Mouse (Mus musculus) spleen, adult 2 months (tissue): ENCODE measurements around the gene Tyrp1. TPM values are rescaled to one million over a fixed set of nuclear protein-coding genes. Genes with fewer than 3 reads are reported as not detected.

Experiments
- DNase-seq, 2 experiments: peaks; one replicate each; pipeline versions ENCODE4 v3.0.0 to v3.0.0-alpha.2; 2012 to 2021; ENCODE audit warnings: low spot score in 2 of 2, low read depth in 1 of 2
- H3K27ac ChIP-seq: fragments of 200-500 bp; 2 replicates; pipeline ENCODE4 v1.5.1; 2012; ENCODE audit warnings: low read length, inconsistent platforms; ENCODE audit not compliant: insufficient read depth
- H3K27me3 ChIP-seq: fragments of 200-500 bp; 2 replicates; pipeline ENCODE4 v1.6.1; 2012; ENCODE audit warnings: mild to moderate bottlenecking, moderate library complexity, low read length, inconsistent platforms; ENCODE audit not compliant: control insufficient read depth, insufficient read depth
- H3K36me3 ChIP-seq: fragments of 200-500 bp; 2 replicates; pipeline ENCODE4 v1.6.1; 2012; ENCODE audit warnings: mild to moderate bottlenecking, low read length, inconsistent platforms; ENCODE audit not compliant: control insufficient read depth, insufficient read depth
- H3K4me1 ChIP-seq: fragments of 200-500 bp; 2 replicates; pipeline ENCODE4 v1.6.1; 2011; ENCODE audit warnings: inconsistent platforms; ENCODE audit not compliant: control insufficient read depth, insufficient read depth, insufficient read length
- H3K4me3 ChIP-seq: fragments of 200-500 bp; 2 replicates; pipeline ENCODE4 v1.5.1; 2011; ENCODE audit warnings: mild to moderate bottlenecking, inconsistent platforms; ENCODE audit not compliant: insufficient read depth, insufficient read length; ENCODE audit errors: extremely low read depth
- CTCF ChIP-seq: fragments of 200-500 bp; IDR thresholded peaks from 2 replicates; pipeline ENCODE4 v1.5.1; 2011; ENCODE audit warnings: mild to moderate bottlenecking, inconsistent platforms; ENCODE audit not compliant: insufficient read depth, insufficient read length, insufficient replicate concordance; ENCODE audit errors: extremely low read depth
- POLR2A ChIP-seq: fragments of 200-500 bp; IDR thresholded peaks from 2 replicates; pipeline ENCODE4 v1.6.1; 2011; ENCODE audit warnings: low read depth, low read length, inconsistent platforms
- WGBS: fragments of 180-500 bp; shearing (Covaris S2); methylation state at CpG from one replicate; pipeline ENCODE4 v1.1.7; 2018; 5-methylcytosine and 5-hydroxymethylcytosine counted together
- polyA plus RNA-seq: library from polyadenylated mRNA; depleted of rRNA; stranded (reverse); fragments of >200 nt; gene quantifications from 2 replicates; pipeline ENCODE4 v1.2.3, GENCODE M21; 2012; rRNA removed

Gene Tyrp1
- 2.4 TPM in 1 of 2 replicates, not detected in the other for polyA plus RNA-seq

- Histone ChIP-seq H3K36me3 (no peaks in the 10 kb centered on the region), H3K27ac (no peak within 1 kb of the TSS), H3K4me3 (no peak within 1 kb of the TSS), H3K27me3 (no peaks in the 10 kb centered on the region), H3K4me1 (no peaks in the 10 kb centered on the region)
- WGBS: 65% methylated on average over 3 of the region's 3 CpGs
- DNase-seq: no peak
- TF ChIP-seq POLR2A: no peak
- TF ChIP-seq CTCF: no peak
These were observed at the start of gene Tyrp1 for GRCm38 (mm10) chr4:80834050-80834449. TSS of gene Tyrp1 (plus strand) at chr4:80834123.

GRCm38 (mm10) chr4:80788339-80788738 lies 45.6 kb upstream of the Tyrp1 start:
- no peaks in the 10 kb centered on the region for H3K36me3 ChIP-seq
- no peaks in the 10 kb centered on the region for H3K27me3 ChIP-seq
- DNase-seq: no peak
- TF ChIP-seq POLR2A (no peak), CTCF (no peak)
- no peak overlapping the region for H3K4me3 ChIP-seq
- no peak overlapping the region for H3K27ac ChIP-seq
- WGBS: 93% methylated on average over 1 of the region's 1 CpGs
- no peaks in the 10 kb centered on the region for H3K4me1 ChIP-seq

- Histone ChIP-seq H3K27ac (no peak overlapping the region), H3K4me1 (no peaks in the 10 kb centered on the region), H3K27me3 (no peaks in the 10 kb centered on the region), H3K4me3 (no peak overlapping the region), H3K36me3 (no peaks in the 10 kb centered on the region)
- DNase-seq: no peak
- TF ChIP-seq POLR2A (no peak), CTCF (no peak)
These were observed 14.4 kb upstream of the Tyrp1 start for GRCm38 (mm10) chr4:80819511-80819910.

GRCm38 (mm10) chr4:80821945-80822344 lies 12.0 kb upstream of the Tyrp1 start:
- WGBS: 82% methylated on average over 3 of the region's 3 CpGs
- Histone ChIP-seq H3K4me1 (no peaks in the 10 kb centered on the region), H3K27ac (no peak overlapping the region), H3K36me3 (no peaks in the 10 kb centered on the region), H3K4me3 (no peak overlapping the region), H3K27me3 (no peaks in the 10 kb centered on the region)
- TF ChIP-seq CTCF: no peak
- TF ChIP-seq POLR2A: no peak
- DNase-seq: no peak

- no peaks in the 10 kb centered on the region for H3K4me1 ChIP-seq
- H3K4me3 ChIP-seq: no peak overlapping the region
- no peaks in the 10 kb centered on the region for H3K27me3 ChIP-seq
- no peak for DNase-seq
- no peak for TF ChIP-seq CTCF
- no peak for TF ChIP-seq POLR2A
- 60% methylated on average over 2 of the region's 2 CpGs for WGBS
- H3K27ac ChIP-seq: no peak overlapping the region
- no peaks in the 10 kb centered on the region for H3K36me3 ChIP-seq
These were observed 5.7 kb upstream of the Tyrp1 start for GRCm38 (mm10) chr4:80828232-80828631.

- WGBS: 73% methylated on average over 4 of the region's 4 CpGs
- H3K4me1 ChIP-seq: no peaks in the 10 kb centered on the region
- H3K27ac ChIP-seq: no peak overlapping the region
- TF ChIP-seq CTCF (no peak), POLR2A (no peak)
- DNase-seq: no peak
- H3K4me3 ChIP-seq: no peak overlapping the region
- H3K27me3 ChIP-seq: no peaks in the 10 kb centered on the region
- no peaks in the 10 kb centered on the region for H3K36me3 ChIP-seq
These were observed 5.4 kb downstream of the Tyrp1 start for GRCm38 (mm10) chr4:80839317-80839716.

GRCm38 (mm10) chr4:80841980-80842379 lies 8.1 kb downstream of the Tyrp1 start:
- TF ChIP-seq POLR2A (no peak), CTCF (no peak)
- H3K27ac ChIP-seq: no peak overlapping the region
- no peaks in the 10 kb centered on the region for H3K36me3 ChIP-seq
- WGBS: 100% methylated on average over 1 of the region's 1 CpGs
- no peaks in the 10 kb centered on the region for H3K4me1 ChIP-seq
- H3K27me3 ChIP-seq: no peaks in the 10 kb centered on the region
- no peak for DNase-seq
- no peak overlapping the region for H3K4me3 ChIP-seq
